Mouse (Mus musculus): ENCODE results near the gene Atp2a1.

Gene Atp2a1

DNA sequence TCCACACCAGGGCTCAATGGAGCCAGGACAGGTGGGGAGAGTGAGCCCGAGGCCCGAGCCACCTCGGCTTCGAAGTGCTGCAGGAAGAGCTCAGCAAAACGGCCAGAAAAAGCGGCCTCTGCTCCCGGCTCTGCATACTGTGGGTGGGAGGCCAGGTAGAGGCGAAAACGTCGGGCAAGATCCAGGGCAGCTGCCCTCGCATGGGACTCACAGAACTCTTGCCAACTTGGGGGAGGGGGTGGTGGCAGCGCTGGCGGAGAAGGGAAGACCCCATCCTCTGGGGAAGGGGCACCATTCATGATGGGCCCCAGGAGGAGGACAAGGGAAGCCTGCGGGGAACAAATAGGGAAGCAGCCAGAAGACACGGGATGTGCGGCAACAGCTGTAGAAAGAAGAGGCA is 9.8 kb upstream of the Atp2a1 start:
- DNase-seq (ENCODE audit: low spot score), result no peak

DNA sequence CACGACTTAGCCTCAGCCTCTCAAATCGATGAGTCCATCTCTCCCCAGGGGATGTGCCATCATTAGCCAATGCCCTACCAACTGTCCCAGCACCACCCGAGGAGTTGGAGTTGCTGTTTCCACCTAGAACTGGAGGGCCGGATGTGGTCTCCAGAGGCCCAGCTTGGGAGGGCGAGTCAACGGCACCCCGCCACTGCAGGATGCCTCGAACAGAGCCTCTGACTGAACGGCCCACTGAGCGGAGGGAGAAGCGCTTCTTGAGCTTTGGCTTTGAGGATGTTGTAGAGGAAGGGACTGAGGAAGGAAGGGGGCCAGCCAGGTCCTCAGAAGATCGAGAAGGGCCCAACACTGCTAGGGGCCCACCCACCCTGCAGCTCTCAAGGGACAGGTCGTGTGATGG is 9.4 kb upstream of the Atp2a1 start:
- DNase-seq (ENCODE audit: low spot score), result no peak

DNA sequence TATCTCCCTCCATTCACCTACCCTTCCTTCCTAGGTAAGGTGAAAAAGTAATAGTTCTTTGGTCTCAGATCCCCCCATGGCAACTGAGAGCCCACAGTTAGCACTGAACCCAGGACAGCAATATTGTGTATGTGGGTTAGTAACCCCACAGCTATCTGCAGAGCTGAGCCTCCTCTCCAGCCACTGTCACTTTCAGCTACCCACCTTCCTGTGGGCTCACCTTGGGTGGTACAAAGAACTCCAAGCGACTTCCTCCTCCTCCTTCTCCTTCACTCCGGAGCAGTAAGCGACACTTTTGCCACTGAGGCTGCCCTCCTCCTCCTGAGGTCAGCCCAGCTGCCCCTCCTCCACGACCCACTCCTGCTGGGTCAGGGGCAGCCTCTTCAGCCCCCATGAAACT is 8.9 kb upstream of the Atp2a1 start:
- DNase-seq (ENCODE audit: low spot score), result no peak

DNA sequence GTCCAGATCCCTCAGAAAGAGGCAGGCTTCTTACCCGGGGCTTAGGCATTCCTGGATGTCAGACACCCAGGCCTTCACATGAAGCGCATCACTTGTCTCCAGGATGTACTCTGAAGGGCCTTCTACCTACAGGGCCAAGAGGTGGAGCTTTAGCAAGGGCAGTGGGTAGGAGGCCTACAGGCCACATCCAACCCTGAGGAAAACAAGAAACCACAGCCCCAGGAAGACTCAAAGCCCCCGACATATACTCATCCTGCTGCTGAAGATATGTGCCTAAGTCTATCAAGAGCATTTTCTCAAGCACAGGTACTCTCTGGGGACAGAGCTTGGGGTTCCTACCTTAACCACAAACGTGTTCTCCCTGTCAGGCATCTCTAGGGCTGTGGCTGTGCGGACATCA is 8.5 kb upstream of the Atp2a1 start:
- DNase-seq (ENCODE audit: low spot score), result no peak

GRCm38 (mm10) chr7:126470077-126470476 is 7.2 kb upstream of the Atp2a1 start:
- no peak for DNase-seq (ENCODE audit: low spot score)

- no peak for DNase-seq (ENCODE audit: low spot score)
Measured at GRCm38 (mm10) chr7:126467834-126468627, 5.1 kb upstream of the Atp2a1 start.

- DNase-seq (ENCODE audit: low spot score), result peak; percentile 36
Measured at GRCm38 (mm10) chr7:126467271-126467670, 4.4 kb upstream of the Atp2a1 start.

- DNase-seq (ENCODE audit: low spot score), result no peak
Measured at GRCm38 (mm10) chr7:126466707-126467106, 3.8 kb upstream of the Atp2a1 start.

GRCm38 (mm10) chr7:126466116-126466515 is 3.2 kb upstream of the Atp2a1 start:
- no peak for DNase-seq (ENCODE audit: low spot score)

DNA sequence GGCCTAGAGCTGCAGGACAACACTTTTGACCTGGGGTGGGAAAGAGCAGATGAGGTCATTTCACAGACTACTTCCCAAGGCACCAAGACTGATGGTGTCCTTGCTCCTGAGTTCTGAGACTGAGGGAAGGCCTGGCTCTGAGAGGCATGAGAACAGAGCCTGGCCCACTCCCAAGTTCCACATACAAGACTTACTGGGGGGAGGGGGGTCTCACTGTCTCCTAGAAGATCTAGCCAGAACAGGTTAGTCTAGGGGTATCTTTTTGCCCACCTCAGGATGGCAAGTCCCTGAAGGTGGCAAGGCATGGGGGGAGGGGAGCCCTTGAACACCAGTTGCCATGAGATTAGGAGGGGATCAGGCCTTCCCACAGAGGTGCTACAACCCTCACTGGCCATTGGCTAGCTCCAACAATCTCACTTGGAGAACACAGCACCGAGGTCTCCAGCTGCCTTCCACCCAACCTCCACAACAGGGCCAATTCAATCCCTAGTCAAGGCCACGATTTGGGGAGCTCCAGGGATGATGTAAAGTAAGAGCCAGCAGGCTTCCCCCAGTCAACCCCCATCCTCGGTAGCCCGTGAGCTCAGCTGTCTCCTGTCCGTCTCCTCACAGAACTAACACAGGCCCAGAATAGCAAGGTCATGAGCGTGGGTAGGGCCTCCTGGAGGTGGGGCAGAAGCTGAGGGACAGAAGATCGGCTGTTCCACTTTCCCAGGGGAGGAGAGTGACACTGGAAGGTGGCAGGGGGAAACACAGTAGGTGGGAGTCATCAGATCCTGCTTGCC is 2.5 kb upstream of the Atp2a1 start:
- no peak for DNase-seq (ENCODE audit: low spot score)

GRCm38 (mm10) chr7:126464836-126465235 is 1.9 kb upstream of the Atp2a1 start:
- no peak for DNase-seq (ENCODE audit: low spot score)

DNA sequence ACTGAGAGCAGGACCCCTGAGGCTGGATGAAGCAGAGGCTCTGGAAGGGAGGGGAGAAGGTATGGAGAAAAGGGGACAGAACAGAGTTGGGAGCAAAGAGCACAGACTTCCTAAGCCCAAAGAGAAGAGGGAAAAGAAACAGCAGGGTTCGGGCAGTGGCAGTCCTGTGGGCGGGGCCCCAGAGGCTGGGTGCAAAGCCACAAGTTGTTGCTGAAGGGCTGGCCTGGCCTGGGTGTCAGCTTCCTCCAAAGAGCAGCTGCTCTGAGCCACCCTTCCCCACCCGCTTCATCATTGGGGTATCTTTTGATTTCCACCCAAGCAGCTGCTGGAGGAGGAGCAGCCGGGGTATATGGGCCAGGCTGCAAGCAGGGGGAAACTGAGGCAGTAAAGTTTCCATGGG is 1.2 kb upstream of the Atp2a1 start:
- no peak for DNase-seq (ENCODE audit: low spot score)

DNA sequence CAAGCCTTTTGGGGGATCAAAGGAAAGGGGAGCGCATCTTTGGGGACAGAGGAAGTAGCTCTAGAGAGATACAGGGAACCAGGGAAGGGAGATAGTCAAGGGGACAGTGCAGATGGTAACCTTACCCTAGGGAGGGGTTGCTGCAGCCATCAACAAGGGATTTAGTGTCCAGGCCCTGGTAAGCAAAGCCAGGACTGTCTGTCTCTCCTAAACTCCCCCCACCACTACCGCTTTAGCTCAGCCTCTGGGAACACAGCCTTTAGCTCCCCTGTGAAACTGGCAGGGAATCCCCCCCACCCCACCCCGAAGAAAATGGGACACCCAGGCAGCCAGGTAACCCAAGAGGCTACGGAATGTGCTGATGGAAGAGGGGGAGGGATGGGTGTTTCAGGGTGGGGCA is 639 bp upstream of the Atp2a1 start:
- DNase-seq (ENCODE audit: low spot score), result no peak

- no peak for DNase-seq (ENCODE audit: low spot score)
Measured at GRCm38 (mm10) chr7:126461626-126462025, 1.3 kb downstream of the Atp2a1 start.

DNA sequence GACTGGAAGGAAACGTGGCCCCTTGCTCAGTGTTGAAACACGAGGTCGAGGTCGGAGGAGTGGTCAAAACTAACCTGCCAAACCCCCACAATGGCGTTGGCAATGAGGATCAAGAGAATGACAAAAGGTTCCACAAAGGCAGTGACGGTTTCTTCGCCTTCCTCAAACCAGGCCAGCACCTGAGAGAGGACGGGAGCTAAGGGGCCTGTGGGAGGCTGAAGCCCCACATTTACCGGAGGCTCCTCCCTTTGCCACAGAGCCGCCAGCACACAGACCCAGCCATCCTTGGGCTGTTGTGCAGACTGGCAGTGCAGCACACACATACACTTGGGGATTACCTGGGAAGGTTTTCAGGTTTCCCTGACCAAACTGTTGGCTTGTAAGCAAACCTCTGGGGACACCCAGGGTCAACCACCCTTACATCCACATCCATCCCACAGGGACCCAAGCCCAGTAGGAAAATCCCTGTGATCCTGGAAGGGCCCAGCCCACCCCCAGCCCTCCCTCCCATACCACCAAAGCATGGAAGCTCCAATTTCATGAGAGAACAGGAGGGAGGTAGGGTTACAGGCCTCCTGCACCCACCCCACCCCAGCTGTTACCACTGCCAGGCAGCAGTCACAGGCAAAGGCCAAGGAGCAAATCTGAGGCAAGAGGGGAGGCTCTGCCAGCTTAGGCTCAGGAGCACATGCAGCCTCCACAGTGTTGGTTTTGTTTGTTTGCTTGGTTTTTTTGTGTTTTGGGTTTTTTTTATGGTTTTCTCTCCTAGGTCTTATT is 2.1 kb downstream of the Atp2a1 start:
- no peak for DNase-seq (ENCODE audit: low spot score)

DNA sequence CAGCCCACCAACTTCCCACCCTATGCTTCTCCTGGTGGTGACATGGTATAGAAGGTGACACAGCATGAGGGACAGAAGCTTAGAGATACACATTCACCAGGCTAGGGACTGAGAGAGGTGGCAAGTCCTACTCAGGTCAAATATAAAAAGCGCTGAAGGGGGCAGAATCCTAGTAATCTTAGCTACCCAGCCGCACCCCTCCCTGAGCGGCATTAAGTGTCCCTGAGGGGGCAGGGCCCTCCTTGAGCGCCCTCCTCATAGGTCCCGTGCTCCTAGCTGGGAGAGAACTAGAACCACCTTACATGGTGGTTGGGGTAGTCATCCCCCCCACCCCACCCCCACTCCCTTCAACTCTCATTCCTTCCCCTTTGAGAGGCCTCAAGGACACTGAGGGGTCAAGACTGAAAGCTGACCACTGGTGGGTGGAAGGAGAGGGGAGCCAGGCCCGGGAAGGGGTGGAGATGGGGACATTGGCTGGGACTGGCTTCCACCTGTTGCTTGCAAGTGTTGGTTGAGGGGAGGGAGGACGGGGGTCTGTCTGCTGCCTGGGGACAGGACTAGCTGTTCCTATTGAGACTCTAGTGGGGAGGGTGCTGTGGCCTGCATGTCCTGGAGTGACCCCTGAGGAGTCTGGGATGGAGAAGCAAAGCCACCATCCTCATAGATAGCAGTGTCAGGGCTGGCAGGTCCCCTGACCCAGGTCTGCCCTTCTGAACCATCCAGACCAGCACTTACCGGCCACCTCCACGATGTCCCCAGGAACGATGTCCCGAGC is 3.9 kb downstream of the Atp2a1 start:
- no peak for DNase-seq (ENCODE audit: low spot score)

GRCm38 (mm10) chr7:126458225-126458624 is 4.7 kb downstream of the Atp2a1 start:
- no peak for DNase-seq (ENCODE audit: low spot score)

GRCm38 (mm10) chr7:126456382-126457266 is 6.3 kb downstream of the Atp2a1 start:
- DNase-seq (ENCODE audit: low spot score), result no peak

DNA sequence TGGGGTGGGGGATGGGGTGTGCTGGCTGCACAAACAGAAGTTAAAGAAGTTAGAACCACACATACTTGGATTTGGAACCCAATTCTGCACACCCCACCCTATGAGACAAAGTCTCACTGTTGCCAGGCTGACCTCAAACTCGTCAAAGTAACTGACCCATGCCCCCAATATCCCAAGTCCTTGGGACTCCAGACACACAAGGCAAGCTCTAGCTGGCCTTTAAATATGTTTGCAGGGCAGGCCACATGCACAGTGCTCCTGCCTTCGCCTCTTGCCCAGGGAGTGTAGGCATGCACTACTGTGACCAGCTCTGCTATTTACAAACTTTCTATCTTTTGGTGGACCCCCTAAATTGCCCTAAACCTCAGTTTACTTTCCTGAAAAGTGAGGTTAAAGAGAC is 7.7 kb downstream of the Atp2a1 start:
- DNase-seq (ENCODE audit: low spot score), result no peak

DNA sequence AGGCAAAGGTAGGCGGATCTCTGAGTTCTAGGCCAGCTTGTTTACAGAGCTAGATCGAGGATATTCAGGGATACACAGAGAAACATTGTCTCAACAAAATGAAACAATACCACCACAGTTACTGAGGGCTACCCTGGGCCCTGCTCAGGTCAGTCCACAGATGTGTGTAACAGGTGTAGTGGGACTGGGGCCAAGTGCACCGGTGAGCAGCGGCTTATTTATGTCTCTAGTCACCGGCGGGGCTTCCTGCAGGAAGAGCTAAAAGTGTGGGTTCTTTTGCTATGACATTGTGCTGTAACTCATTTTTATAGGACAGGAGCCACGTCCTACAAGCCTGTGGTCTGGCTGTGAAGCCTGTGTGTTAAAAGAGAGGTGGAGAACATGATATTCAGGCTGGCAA is 9.0 kb downstream of the Atp2a1 start:
- DNase-seq (ENCODE audit: low spot score), result no peak

DNA sequence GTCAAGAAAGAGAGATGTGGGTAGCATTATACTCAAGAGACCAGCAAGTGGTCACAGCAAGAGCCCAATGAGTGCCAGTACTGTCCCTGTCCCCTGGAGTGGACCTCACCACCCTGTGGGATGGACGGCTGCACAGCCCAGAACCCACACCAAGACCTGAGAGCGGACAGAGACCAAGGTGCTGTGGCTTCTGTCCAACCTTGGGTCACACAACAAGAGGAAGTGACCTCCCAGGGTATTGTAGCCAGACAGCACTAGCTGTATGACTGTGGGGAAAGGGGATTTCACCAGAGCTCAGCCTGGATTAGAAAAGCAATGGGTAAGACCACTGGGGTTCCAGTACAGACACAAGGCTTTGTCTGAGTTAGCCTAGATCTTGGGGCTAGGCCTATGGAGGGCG is 10.7 kb downstream of the Atp2a1 start:
- DNase-seq (ENCODE audit: low spot score), result no peak
